Mouse (Mus musculus) midbrain, embryonic 11.5 days (tissue): Measurements from ENCODE around the gene Gsk3a. TPM values are rescaled to one million over a fixed set of nuclear protein-coding genes. Genes with fewer than 3 reads are reported as not detected.

Experiments
- ATAC-seq: fragments of 200-750 bp; cut with Nextera tagmentation; 2 replicates; pipeline ENCODE4 v1.8.0; 2017; ENCODE audit warnings: moderate TSS enrichment, moderate library complexity; ENCODE audit not compliant: low FRiP score
- DNase-seq: peaks from one replicate; pipeline ENCODE4 v3.0.0; 2015; ENCODE audit warnings: low spot score; ENCODE audit errors: missing footprints
- H3K27ac ChIP-seq: fragments of 300-500 bp; sonication (generic); 2 replicates; pipeline ENCODE4 v1.5.1; 2014; ENCODE audit warnings: low read depth, low read length
- H3K27me3 ChIP-seq: fragments of 300-500 bp; sonication (generic); 2 replicates; pipeline ENCODE4 v1.6.1; 2014; ENCODE audit warnings: mild to moderate bottlenecking, low read length, moderate library complexity, mixed read lengths; ENCODE audit not compliant: control insufficient read depth, insufficient read depth
- H3K36me3 ChIP-seq: fragments of 300-500 bp; sonication (generic); 2 replicates; pipeline ENCODE4 v1.6.1; 2014; ENCODE audit warnings: mild to moderate bottlenecking, low read length, moderate library complexity, mixed read lengths; ENCODE audit not compliant: control insufficient read depth, insufficient read depth
- H3K4me1 ChIP-seq: fragments of 300-500 bp; sonication (generic); 2 replicates; pipeline ENCODE4 v1.6.1; 2014; ENCODE audit warnings: low read length; ENCODE audit not compliant: control insufficient read depth, insufficient read depth
- H3K4me2 ChIP-seq: fragments of 300-500 bp; sonication (generic); 2 replicates; pipeline ENCODE4 v1.6.1; 2014; ENCODE audit warnings: mild to moderate bottlenecking, moderate library complexity
- H3K4me3 ChIP-seq: fragments of 300-500 bp; sonication (generic); 2 replicates; pipeline ENCODE4 v1.5.1; 2014; ENCODE audit warnings: low read depth, low read length
- H3K9ac ChIP-seq: fragments of 300-500 bp; sonication (generic); 2 replicates; pipeline ENCODE4 v1.6.1; 2014; ENCODE audit warnings: low read length
- H3K9me3 ChIP-seq: fragments of 300-500 bp; sonication (generic); 2 replicates; pipeline ENCODE4 v1.6.1; 2016; ENCODE audit warnings: low read length; ENCODE audit not compliant: control insufficient read depth
- WGBS: fragments of 180-500 bp; shearing (Covaris S2); extraction: QIAGEN DNeasy Blood & Tissue Kit; methylation state at CpG from one replicate; pipeline ENCODE4 v1.1.7; 2014; 5-methylcytosine and 5-hydroxymethylcytosine counted together
- polyA plus RNA-seq: library from polyadenylated mRNA; unstranded; fragments of >200 nt; fragmentation: Nextera tagmentation; extraction: Ambion mirVana; gene quantifications from 2 replicates; pipeline ENCODE4 v1.2.1, GENCODE M21; 2014

The Gsk3a gene
- polyA plus RNA-seq, 1 experiment from 2014 or later = 14.6 TPM

DNA sequence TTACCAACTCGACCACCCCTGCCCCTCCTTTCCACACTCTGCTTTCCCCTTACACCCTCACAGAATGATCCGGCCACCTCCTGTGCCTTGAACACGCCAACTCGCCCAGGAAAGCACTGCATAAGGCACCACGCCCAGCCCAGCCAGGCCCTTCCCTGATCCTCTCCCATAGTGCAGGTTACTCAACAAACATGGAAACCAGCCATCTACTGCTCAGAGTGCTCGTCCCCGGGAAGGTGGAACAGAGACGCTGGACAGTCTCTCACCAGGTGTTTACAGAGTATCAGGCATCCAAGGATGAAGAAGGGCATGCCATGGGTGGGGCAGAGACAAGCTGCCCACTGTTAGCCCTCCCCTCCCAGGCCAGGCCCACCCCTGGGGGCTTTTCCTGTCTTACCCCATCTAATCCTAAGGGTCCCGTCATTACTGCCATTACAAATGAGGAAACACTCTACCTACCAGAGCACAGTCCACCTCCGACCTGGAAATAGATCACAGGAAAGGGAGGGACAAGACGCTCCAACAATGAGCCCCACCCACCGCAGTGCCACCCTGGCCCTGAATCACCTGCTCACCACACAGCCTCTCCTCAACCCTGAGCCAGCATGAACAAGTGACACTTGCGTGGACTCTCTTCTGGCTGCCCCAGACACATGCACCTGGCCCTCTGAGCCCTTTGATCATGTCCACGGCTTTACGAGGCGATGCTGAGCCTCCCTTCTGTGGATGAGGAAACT is 31.4 kb downstream of the Gsk3a start:
- WGBS = 86% methylated on average over 16 of the region's 16 CpGs
- ATAC-seq = no peak
- no peak overlapping the region for H3K4me2 ChIP-seq
- H3K4me1 ChIP-seq = no peaks in the 10 kb centered on the region
- no peak overlapping the region for H3K27ac ChIP-seq
- no peak overlapping the region for H3K9ac ChIP-seq
- H3K36me3 ChIP-seq = peaks cover 5% of the 10 kb centered on the region; the same call in 1 of the 2 replicates
- H3K4me3 ChIP-seq = no peak overlapping the region
- DNase-seq = peak; percentile 1
- H3K27me3 ChIP-seq = no peaks in the 10 kb centered on the region
- no peaks in the 10 kb centered on the region for H3K9me3 ChIP-seq

DNA sequence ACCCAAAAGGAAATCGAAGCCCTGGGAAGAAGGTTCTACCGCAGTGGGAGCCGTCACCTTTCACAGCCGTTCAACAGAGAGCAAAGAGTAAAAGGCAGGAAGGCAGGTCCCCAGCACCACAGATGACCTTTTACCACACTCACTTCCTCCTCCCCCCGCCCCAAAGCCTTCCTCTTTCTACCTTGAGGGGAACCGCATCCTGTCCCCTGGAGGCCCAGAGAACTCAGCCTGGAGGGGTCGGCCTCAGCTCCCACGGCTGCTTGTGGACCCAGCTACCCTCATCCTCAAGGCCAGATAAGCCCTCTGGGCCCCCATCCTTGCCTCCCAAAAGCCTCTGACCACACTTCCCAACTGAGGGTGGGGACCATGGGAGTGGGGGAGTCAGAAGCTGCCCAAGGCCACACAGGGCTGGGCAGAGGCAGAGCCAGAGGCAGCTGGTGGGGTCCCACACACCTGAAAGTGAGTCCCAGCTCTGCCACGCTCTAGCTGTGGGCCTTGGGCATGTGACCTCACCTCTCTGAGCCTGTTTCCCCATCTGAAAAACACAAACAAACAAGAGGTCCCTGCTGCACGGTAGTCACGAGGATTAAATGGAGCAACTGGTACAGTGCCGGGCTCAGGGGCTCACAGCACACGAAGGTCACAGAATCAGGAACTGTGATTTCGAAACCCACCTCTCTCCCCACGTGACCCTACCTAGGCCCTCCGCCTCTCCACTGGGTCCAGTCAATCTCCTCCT is 32.1 kb downstream of the Gsk3a start:
- Histone ChIP-seq H3K4me1 (no peaks in the 10 kb centered on the region), H3K4me2 (no peak overlapping the region), H3K27me3 (no peaks in the 10 kb centered on the region), H3K4me3 (no peak overlapping the region), H3K9me3 (no peaks in the 10 kb centered on the region), H3K9ac (no peak overlapping the region), H3K36me3 (peaks cover 5% of the 10 kb centered on the region; the same call in 1 of the 2 replicates), H3K27ac (no peak overlapping the region)
- no peak for ATAC-seq
- DNase-seq = peak; percentile 59
- whole genome bisulfite sequencing = 84% methylated on average over 16 of the region's 16 CpGs

DNA sequence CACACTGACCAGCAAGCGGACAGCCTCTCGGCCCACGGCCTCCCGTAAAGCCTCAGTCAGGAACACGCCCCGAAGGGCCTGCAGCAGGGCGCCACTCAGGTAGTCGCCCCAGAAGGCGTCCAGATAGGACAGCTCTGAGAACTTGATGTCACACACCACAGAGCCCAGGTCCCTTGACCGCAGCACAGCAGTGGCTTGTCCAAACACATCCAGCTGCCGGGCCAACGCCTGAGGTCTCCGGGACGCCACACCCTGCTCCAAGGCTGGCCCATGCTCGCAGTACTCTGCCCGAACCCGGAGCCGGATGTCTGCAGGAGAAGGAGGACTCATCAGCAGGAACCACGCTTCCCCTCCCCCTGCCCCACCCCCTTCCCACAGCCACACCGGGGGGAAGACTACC is 34.0 kb downstream of the Gsk3a start:
- peak; percentile 8 for DNase-seq
- ATAC-seq = no peak
- Histone ChIP-seq H3K4me3 (no peak overlapping the region), H3K9ac (no peak overlapping the region), H3K9me3 (no peaks in the 10 kb centered on the region), H3K27ac (no peak overlapping the region), H3K4me2 (no peak overlapping the region), H3K36me3 (peaks cover 5% of the 10 kb centered on the region; the same call in 1 of the 2 replicates), H3K27me3 (no peaks in the 10 kb centered on the region), H3K4me1 (no peaks in the 10 kb centered on the region)
- WGBS = 92% methylated on average over 20 of the region's 20 CpGs

DNA sequence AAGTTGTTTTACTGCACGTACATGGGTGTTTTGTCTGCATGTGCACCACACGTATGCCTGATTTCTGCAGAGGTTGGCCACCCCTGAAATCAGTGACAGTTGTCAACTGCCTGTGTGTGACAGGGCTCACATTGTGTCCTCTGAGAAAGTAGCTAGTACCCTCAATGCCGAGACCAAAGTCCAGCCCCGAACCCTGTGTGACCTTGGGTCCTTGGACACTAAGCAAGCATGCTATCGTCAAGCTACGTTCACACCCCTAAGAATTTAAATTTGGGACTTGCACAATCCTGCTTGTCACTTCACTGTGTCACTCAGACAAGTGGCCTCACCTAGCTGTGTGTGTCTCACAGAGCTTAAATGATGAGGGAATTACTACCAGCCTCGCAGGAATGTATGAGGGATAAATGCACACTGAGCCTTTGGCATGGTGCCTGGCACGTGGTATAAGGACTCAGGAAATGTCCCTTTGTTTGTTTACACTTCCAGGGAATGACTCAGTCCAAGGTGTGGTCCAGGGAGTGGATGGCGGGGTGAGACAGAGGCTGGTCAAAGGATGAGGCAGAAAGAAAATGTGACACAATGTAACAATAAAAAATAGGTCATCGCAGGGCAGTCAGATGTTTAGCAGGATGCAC is 40.1 kb downstream of the Gsk3a start:
- Histone ChIP-seq H3K4me2 (no peak overlapping the region), H3K4me1 (no peaks in the 10 kb centered on the region), H3K36me3 (no peaks in the 10 kb centered on the region), H3K4me3 (no peak overlapping the region), H3K27me3 (no peaks in the 10 kb centered on the region), H3K9ac (no peak overlapping the region), H3K27ac (no peak overlapping the region), H3K9me3 (no peaks in the 10 kb centered on the region)
- DNase-seq (peak; percentile 71), ATAC-seq (no peak)
- 77% methylated on average over 10 of the region's 10 CpGs for WGBS

DNA sequence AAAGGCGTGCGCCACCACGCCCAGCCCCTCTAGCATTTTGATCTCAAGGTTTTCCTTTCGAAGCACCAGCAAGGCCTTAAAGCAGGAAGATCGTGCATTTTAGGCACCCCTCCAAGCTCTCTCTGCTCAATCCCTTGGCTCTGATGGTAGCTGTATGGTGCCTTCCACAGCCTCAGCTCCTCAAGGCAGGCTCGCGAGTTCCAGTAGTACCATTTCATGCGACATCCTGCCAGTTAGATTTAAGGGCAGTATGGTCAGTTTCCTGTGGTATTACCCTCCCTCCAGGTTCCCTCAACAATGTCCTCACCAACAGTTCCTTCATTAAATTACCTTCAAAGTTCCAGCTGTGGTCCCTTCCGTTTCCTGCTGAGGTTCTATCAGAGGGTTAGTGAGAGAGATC is 41.5 kb downstream of the Gsk3a start:
- no peaks in the 10 kb centered on the region for H3K4me1 ChIP-seq
- ATAC-seq = no peak
- no peak overlapping the region for H3K4me3 ChIP-seq
- H3K9me3 ChIP-seq = no peaks in the 10 kb centered on the region
- no peak for DNase-seq
- H3K27me3 ChIP-seq = no peaks in the 10 kb centered on the region
- no peaks in the 10 kb centered on the region for H3K36me3 ChIP-seq
- WGBS = 92% methylated on average over 9 of the region's 9 CpGs
- no peak overlapping the region for H3K9ac ChIP-seq
- no peak overlapping the region for H3K4me2 ChIP-seq
- H3K27ac ChIP-seq = no peak overlapping the region

DNA sequence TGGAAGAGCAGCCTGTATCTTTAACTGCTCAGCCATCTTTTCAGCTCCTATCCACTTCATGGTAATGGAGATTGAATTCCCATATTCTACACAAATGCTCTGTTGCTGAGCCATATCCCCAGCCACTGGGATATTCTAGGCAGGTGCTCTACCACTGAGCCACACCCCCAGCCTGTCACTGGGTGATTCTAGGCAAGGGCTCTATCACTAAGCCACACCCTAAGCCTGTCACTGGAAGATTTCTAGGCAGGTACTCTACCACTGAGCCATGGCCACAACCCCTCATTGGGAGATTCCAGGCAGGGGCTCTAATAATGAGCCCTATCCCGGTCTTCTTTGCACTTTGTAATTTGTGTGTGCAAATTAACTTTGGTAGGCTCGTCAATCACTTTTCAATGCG is 42.5 kb downstream of the Gsk3a start:
- Histone ChIP-seq H3K36me3 (no peaks in the 10 kb centered on the region), H3K4me3 (no peak overlapping the region), H3K27me3 (no peaks in the 10 kb centered on the region; the same call in 1 of the 2 replicates), H3K4me2 (no peak overlapping the region), H3K9ac (no peak overlapping the region), H3K4me1 (no peaks in the 10 kb centered on the region), H3K27ac (no peak overlapping the region), H3K9me3 (no peaks in the 10 kb centered on the region)
- DNase-seq (peak; percentile 49), ATAC-seq (no peak)
- WGBS = 72% methylated on average over 3 of the region's 3 CpGs

DNA sequence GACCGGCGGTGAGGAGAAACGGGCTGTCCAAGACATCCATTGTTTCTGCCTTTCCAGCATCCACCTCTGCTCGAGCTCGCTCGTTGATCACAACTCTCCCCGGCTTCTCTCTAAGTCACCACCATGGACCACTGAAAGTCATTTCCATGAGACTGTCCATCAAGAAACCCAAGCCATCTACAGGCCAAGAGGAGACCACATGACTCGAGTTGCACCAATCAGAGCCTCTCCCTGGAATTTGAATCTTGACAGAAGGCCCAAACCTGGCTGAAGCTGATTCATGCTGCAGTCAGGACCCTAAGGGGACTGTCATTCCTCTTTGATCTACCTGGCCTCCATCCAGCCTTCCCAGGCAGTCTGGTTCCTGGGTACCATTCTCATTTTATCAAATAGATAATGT is 45.5 kb downstream of the Gsk3a start:
- Histone ChIP-seq H3K27ac (no peak overlapping the region), H3K4me2 (no peak overlapping the region), H3K4me1 (no peaks in the 10 kb centered on the region), H3K36me3 (no peaks in the 10 kb centered on the region), H3K27me3 (no peaks in the 10 kb centered on the region; the same call in 1 of the 2 replicates), H3K9me3 (no peaks in the 10 kb centered on the region), H3K4me3 (no peak overlapping the region), H3K9ac (no peak overlapping the region)
- no peak for DNase-seq
- 76% methylated on average over 8 of the region's 8 CpGs for WGBS
- ATAC-seq = no peak

DNA sequence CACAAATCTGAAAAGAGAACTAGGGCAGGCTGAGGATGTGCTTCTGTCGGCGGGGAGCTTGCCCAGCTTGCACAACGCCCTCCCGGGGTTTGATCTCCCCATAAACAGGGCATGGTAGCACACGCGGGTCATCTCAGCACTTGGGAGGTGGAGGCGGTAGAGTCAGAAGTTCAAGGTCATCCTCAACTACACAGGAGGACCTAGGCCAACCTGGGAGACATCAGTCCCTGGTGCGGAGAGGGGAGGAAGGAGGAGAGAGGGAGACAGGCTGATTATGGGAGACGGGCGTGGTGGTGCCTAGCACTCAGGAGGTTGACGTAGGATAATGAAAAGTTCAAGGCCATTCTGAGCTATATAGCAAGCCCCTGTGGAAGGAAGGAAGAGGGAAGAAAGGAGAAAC is 46.8 kb downstream of the Gsk3a start:
- H3K4me3 ChIP-seq = no peak overlapping the region
- no peak overlapping the region for H3K9ac ChIP-seq
- 89% methylated on average over 11 of the region's 11 CpGs for WGBS
- no peaks in the 10 kb centered on the region for H3K36me3 ChIP-seq
- H3K4me1 ChIP-seq = no peaks in the 10 kb centered on the region
- H3K27ac ChIP-seq = no peak overlapping the region
- H3K27me3 ChIP-seq = no peaks in the 10 kb centered on the region; the same call in 1 of the 2 replicates
- DNase-seq (no peak), ATAC-seq (no peak)
- no peaks in the 10 kb centered on the region for H3K9me3 ChIP-seq
- H3K4me2 ChIP-seq = no peak overlapping the region
